Mouse (Mus musculus): ENCODE results near the gene Gm11568.
"Not testable (repeated sequence)": the region's sequence is repeated elsewhere in the genome, so short reads cannot be mapped to it uniquely, and the experiment has no call there.

GRCm38 (mm10) chr11:99815566-99815965 lies 42.2 kb upstream of the Gm11568 start, which contains the start of gene Gm11564:
- not testable (repeated sequence) for TF ChIP-seq CTCF, EP300 (IDR thresholded peaks at IDR 0.05; ENCODE audit: low read depth)

All from heart, postnatal 0 days (tissue).